Mouse (Mus musculus): ENCODE data around the gene Psg19. TPM values are rescaled to one million over a fixed set of nuclear protein-coding genes. Genes with fewer than 3 reads are reported as not detected.

Psg19 gene
- polyA plus RNA-seq, 1 experiment from 2014 or later = not detected

Other genes with a start within 250 kb of the Psg19 start
- not detected in 2 replicates for gene Psg27, start 231.2 kb downstream of the Psg19 start, polyA plus RNA-seq (2016; fragmentation: Nextera tagmentation; extraction: Ambion mirVana)
- gene Psg23, start 182.0 kb downstream of the Psg19 start, polyA plus RNA-seq (2016; fragmentation: Nextera tagmentation; extraction: Ambion mirVana) = not detected in 2 replicates
- not detected in 2 replicates for gene Psg21, start 141.8 kb downstream of the Psg19 start, polyA plus RNA-seq (2016; fragmentation: Nextera tagmentation; extraction: Ambion mirVana)
- gene Psg20, start 112.3 kb downstream of the Psg19 start, polyA plus RNA-seq (2016; fragmentation: Nextera tagmentation; extraction: Ambion mirVana) = not detected in 2 replicates
- not detected in 2 replicates for gene Psg22, start 80.4 kb downstream of the Psg19 start, polyA plus RNA-seq (2016; fragmentation: Nextera tagmentation; extraction: Ambion mirVana)
- 0.12 TPM in 1 of 2 replicates, not detected in the other for gene Psg17, start 23.1 kb upstream of the Psg19 start, polyA plus RNA-seq (2016; fragmentation: Nextera tagmentation; extraction: Ambion mirVana)
- gene Mill2, start 41.4 kb upstream of the Psg19 start, polyA plus RNA-seq (2016; fragmentation: Nextera tagmentation; extraction: Ambion mirVana) = 0.09 and 0.18 TPM in 2 replicates
- gene Pglyrp1, start 72.8 kb upstream of the Psg19 start, polyA plus RNA-seq (2016; fragmentation: Nextera tagmentation; extraction: Ambion mirVana) = 1.8 and 3.1 TPM in 2 replicates
- gene Ccdc61, start 111.9 kb upstream of the Psg19 start, polyA plus RNA-seq (2016; fragmentation: Nextera tagmentation; extraction: Ambion mirVana) = 39.7 and 41.0 TPM in 2 replicates
- 10.8 and 11.3 TPM in 2 replicates for gene Nova2, start 127.4 kb upstream of the Psg19 start, polyA plus RNA-seq (2016; fragmentation: Nextera tagmentation; extraction: Ambion mirVana)
- gene Nanos2, start 188.9 kb upstream of the Psg19 start, polyA plus RNA-seq (2016; fragmentation: Nextera tagmentation; extraction: Ambion mirVana) = 0.24 and 0.28 TPM in 2 replicates
- 3.3 and 4.6 TPM in 2 replicates for gene Mypop, start 192.7 kb upstream of the Psg19 start, polyA plus RNA-seq (2016; fragmentation: Nextera tagmentation; extraction: Ambion mirVana)
- 36.2 and 39.8 TPM in 2 replicates for gene Irf2bp1, start 205.5 kb upstream of the Psg19 start, polyA plus RNA-seq (2016; fragmentation: Nextera tagmentation; extraction: Ambion mirVana)
- 0.09 TPM in 1 of 2 replicates, not detected in the other for gene Foxa3, start 225.0 kb upstream of the Psg19 start, polyA plus RNA-seq (2016; fragmentation: Nextera tagmentation; extraction: Ambion mirVana)
- 50.6 and 53.2 TPM in 2 replicates for gene Sympk, start 225.9 kb upstream of the Psg19 start, polyA plus RNA-seq (2016; fragmentation: Nextera tagmentation; extraction: Ambion mirVana)